Mouse (Mus musculus): ENCODE results near the gene Slc15a5.

DNA sequence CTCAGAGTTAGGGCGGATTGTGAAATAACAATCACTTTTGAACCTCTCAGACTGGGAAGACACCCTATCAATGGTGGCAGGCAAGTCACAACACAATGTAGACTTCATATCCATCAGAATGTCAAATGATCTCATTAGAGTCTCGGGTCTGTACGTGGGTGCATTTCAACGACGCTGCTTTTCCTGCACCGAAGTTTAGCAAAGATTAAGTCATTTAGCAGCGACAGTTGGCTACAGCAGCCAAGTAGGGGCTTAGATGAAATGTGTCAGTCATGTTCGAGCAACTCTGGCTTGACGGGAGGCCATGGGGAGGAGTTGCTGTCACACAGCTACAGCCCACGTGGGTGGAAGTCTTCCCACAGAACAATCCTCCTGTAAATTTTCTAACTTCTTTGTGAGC is 133.2 kb downstream of the Slc15a5 start:
- TF ChIP-seq POLR2AphosphoS2 (IDR thresholded peaks at IDR 0.05; ENCODE audit: insufficient read length, low read depth): no peak
- no peak for TF ChIP-seq TCF3 (IDR thresholded peaks at IDR 0.05; ENCODE audit: insufficient read length, low read depth)
- no peak for TF ChIP-seq POLR2A (IDR thresholded peaks at IDR 0.05; ENCODE audit: insufficient read length, low read depth)
- TF ChIP-seq MYOG (IDR thresholded peaks at IDR 0.05; ENCODE audit: control insufficient read depth in 1 of 3, insufficient read depth in 1 of 3, insufficient read length in 2 of 3, low read depth in 2 of 3): no peak
- TF ChIP-seq MAX (IDR thresholded peaks at IDR 0.05; ENCODE audit: low read depth): no peak
- no peak for TF ChIP-seq USF1 (IDR thresholded peaks at IDR 0.05; ENCODE audit: low read depth)
- TF ChIP-seq CEBPB (IDR thresholded peaks at IDR 0.05; ENCODE audit: insufficient read depth, poor library complexity, severe bottlenecking): no peak
